Mouse (Mus musculus): ENCODE data around the gene R3hdml.

DNA sequence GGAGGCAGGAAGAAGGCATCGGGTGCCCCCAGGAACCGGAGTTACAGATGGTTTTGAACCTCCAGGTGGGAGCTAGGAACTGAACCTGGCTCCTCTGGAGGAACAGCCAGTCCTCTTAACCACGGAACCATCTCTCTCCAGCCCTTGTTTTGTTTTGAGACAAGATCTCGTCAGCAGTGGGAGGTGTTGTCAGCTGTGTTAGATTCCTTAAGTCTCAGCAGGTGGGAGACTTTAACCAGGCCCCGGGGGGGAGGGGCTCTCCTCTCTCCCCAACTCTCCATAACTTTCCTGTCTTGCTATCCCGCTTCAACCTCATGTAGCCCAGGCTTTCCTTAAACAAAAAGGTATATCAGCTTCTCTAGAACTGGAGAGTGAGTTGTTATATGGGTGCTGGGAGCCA lies 2.3 kb downstream of the R3hdml start:
- TF ChIP-seq GATA1 (IDR thresholded peaks at IDR 0.05; ENCODE audit: borderline replicate concordance, low read length) (no peak), FLI1 (IDR thresholded peaks at IDR 0.05; ENCODE audit: low read length) (no peak)
